Mouse (Mus musculus) heart, postnatal 36 days (tissue): ENCODE results near the gene Capn15. TPM values are rescaled to one million over a fixed set of nuclear protein-coding genes. Genes with fewer than 3 reads are reported as not detected.

ENCODE experiments used
- DNase-seq, 2 experiments: peaks; one replicate each; pipeline ENCODE4 v3.0.0; 2021 to 2022
- intact Hi-C: fragments of 180-260 bp; cut with DNase I; formaldehyde crosslinking; loops from one replicate; pipeline ENCODE4 v1.15.1; 2025
- total RNA-seq, 2 experiments: library from RNA; stranded (reverse); gene quantifications; 2 replicates each; pipeline ENCODE4 v1.2.3; 2021

The Capn15 gene
- total RNA-seq, 2 experiments from 2014 or later: 7.2 TPM

DNA sequence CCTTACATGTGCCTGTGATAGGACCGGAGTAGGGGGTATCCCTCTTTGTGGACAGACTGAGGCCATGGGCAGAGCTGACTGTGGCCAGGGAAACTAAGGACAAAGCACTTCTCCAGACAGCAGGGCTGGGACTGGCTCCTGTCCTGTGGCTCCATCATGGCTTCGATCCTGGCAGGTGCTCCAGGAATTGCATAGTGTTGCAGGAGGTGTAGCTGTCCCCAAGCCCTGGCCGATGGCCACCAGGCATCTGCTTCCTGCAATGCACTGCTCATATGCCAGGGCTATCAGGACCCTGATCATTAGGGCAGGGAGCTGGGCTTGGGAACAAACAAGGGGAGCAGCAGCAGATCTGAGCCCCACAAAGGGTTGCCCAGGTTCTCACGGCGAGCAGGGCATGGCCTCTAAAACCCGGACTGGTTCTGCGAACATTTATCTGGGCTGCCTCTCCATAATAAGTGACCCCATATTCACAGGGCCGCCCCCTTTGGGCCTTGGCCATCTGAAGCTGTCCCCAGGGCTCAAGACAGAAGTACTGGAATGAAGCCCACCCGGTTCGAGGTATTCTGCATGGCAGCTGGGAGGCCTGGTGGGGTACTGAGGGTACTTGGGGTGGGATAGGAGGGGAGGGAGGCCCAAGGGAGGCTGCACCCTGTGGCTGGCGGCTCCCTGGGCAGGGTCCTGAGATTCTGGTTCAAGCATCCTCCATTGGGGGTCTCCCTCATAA is 26.7 kb downstream of the Capn15 start:
- intact Hi-C loops: no loop called here
- no peak for DNase-seq

DNA sequence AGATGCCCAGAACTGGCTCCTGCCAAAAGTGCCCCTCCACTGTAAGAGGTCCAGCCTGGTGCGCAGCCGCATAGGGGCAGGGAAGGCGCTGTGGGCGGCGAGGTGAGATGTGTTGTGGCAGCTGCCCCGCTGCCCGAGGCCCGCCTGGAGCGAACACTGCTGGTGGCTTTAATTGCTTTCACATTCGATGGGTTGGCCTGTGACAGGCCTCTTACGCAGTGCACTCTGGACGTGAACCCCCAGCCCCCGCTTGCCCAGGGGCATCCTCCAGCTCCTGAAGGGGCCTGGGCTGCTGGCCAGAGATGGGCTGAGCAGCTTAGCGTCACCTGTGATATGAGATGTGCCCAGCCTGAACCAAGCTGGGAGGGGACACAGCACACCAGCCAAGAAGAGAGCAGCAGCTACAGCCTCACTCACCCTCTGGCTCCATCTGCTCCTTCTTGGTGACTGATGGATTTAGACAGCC is 28.0 kb downstream of the Capn15 start:
- intact Hi-C loops: no loop called here
- no peak for DNase-seq

DNA sequence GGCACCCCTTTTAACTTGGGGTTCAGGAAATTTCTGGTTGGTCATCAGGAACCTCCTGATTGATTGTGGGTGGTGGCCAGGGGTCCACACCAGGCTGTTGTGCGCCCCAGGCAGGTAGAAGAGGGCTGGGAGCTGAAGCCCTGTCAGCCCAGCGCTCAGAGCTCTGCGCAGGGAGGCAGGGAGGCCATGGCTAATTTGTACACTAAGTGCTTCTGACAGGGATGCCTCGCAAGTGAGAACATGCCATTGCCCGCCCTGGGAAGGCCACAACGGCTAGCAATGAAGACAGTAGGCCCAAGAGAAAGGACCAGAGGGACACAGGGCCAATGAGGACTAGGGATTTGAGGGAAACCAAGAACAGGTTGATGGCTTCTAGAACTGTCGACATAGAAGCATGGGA is 29.0 kb downstream of the Capn15 start:
- intact Hi-C loops: no loop called here
- no peak for DNase-seq

DNA sequence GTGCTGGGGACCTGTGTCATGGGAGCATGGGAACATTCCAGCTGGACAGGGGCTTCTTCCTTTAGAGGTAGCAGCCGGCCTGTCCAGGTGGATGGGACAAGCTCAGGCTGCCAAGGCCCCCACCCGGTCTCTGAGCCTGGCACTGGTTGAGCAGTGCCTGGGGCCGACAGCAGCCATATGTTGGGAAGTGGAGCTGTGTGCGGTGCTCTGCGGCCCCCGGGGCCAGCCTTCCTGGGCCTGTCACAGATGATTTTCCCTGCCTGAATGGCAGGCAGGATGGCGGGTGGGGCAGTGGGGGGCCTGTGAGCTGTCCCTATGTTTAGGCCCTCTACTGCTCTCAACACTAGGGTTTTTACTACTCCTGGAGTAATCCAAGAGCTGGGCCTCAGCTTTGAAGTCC is 29.4 kb downstream of the Capn15 start:
- intact Hi-C loops: no loop called here

DNA sequence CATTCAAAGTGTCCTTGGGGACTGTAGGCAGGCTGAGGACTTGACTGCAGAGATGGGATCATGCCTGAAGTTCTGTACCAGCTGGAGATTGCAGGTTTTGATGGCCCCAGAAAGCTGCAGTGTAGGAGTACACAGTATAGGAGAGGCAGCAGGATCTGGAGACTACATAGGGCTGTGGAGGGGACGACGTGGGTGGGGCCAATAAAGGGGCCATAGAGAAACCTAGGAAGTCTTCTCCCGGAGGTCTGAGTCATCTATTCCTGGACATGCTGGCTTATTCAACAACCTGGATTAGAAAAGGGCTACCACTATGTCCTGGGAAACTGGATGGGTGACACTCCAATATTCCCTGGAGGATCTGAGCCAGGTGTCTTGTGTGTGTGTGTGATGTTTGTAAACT is 29.9 kb downstream of the Capn15 start:
- DNase-seq: no peak
- intact Hi-C loops: no loop called here

More for the DNA sequence above, 29.4 kb downstream of the Capn15 start:
- no peak for DNase-seq

DNA sequence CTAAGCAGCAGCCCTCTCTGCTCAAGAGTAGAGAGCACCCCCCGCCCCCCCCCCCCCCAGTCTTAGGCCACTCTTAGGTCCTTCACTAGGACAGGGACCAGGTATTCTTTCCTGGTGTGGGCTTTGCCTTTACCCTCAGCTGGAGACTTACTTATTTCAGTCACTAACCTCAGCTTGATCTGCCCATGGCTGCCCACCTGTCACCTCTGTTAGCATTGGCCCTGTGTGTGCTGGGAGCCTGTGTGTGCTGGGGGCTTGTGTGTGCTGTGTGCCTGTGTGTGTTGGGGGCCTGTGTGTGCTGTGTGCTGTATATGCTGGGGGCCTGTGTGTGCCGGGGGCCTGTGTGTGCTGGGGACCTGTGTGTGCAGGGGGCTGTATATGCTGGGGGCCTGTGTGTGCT is 30.9 kb downstream of the Capn15 start:
- DNase-seq: no peak
- intact Hi-C loops: no loop called here

DNA sequence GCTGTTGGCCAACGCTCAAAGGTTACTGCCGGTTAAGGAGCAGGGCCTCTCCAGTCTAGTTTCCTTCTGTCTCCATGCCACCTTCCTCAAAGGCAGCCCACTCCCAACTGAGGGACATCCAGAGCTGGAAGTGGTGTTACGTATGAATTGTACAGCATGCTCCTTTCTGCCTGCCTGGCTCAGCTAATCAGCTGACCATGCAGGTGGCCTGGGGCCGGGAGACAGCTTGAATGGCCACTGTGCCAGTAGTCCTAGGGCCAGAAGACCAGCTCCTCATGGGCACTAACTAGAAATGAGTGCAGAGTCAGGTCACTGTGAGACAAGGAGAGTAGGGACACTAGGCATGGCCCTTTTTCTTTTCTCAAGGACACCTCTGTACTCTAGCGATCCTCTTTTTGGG is 32.4 kb downstream of the Capn15 start:
- intact Hi-C loops: no loop called here
- DNase-seq: no peak

DNA sequence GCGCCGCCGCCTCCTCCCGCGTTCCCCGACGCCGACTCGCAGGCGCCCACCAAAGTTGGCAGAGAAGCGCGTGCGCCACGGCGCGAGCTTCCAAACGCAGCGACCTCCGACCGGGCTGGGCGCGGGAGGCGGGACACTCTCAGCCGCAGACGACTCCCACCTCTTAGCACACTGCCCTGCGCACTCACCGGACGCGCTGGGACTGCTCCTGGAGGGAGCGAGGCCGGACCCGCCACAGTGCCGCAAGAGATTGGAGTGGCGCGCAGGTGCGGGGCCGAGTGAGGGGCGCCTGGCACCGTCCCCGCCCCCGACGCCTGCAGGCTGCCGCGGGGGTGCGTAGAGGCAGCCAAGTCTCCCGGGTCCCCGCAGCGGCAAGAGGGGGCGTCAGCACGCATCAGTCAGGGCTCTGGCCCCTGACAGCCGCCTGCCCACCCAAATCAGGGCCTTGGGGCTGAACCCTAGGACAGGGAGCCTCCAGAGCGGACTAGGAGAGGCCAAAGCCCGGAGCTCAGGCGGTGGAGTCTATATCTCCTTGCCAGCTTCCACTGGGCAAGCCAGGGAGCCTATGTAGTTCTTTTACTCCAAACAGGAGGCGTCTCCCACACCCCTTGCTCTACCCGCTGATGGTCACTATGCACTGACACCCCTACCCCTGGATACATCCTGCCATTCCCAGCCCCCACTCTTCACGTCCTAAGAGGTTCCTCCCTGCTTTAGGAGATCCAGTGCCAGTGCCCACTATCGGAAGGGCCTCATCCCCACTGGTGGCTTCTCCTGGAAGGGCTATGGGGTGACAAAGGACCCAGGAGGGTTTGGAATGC is 33.6 kb downstream of the Capn15 start, which contains the start of gene A930017K11Rik:
A930017K11Rik (minus strand) TSS at position 763 of the 821 bp plus-strand sequence.
- no peak for DNase-seq
- intact Hi-C loops: no loop called here

DNA sequence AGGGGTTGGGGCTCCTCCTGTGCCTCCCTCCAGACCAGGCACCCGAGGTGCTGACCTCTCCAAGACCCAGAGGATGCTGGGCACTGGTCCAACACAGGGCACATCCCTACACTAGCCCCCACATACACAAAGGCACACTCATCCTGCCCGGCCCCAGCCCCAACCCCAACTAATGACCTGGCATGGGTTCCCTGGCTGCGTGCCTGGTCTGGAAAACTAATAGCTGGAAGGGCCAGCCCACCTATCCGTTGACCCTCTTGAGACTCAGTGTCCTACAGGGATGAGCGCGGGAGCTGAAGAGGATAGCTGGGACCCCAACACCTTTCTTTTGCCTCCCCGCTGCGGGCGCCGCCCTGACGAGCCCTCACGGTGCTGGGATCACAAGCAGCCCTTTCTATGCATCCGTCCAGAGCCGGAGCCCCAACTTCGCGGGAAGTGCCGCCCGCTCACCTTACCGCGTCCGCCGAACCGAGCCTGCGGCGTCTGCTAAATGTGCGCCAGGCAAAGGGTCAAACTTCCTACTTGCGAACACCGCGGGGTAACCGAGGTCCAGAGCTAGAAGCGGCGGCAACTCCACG is 34.3 kb downstream of the Capn15 start:
- DNase-seq: no peak
- intact Hi-C loops: no loop called here

DNA sequence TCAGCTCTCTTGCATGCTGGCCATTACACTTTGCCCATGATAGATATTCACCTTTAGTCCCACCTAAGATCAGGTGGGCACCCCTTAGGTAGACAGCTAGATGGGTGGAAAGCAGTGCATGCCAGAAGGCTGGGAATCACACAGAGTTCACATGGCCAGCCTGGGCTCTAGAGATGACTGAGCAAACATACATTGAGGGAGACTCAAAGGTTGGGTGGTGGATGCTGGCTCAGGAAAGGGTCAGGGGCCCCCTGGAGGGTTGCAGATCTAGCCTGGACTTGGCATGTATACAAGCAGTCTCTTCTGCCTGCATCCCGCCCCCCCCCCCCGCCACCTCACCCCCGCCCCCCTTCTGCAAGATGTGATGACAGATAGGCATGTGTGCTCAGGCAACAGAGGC is 34.9 kb downstream of the Capn15 start:
- intact Hi-C loops: no loop called here
- DNase-seq: no peak

DNA sequence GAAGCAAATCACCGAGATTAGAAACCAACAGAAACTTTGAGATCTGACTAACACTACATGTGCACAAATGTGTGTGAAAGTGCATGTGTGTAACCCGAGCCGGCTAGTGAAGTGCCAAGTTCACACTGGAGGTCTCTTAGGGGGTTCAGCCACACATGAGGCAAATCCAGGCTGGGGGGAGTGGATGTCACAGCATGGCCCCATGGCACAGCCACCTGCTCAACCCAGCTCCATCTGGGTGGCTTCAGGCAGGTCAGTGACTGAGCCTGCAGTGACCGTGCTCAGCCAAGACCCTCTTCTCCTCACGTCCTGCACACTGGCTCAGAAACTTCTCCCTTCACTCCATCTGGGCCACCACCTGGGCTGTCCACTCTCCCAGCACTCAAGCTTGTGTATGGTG is 35.6 kb downstream of the Capn15 start:
- intact Hi-C loops: no loop called here
- no peak for DNase-seq

DNA sequence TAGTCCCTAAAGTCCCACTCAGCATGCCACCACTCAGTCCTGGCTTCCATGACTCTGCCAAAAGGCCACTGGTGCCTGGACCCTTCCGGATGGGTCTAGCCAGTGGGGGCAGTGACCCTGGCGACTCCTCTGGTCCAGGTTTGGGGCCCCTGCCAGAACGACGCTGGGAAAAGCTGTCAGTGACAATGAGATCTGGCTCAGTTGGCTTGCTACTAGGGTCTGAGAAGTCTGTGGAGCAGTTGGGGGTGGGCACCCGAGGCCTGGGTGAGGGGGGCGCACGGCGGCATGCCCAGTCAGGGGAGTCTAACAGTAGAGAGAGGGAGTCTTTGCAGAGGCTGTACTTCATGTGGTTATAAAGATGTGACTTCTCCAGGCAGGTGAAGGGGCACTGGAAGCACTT is 37.5 kb downstream of the Capn15 start:
- DNase-seq: no peak
- intact Hi-C loops: no loop called here

DNA sequence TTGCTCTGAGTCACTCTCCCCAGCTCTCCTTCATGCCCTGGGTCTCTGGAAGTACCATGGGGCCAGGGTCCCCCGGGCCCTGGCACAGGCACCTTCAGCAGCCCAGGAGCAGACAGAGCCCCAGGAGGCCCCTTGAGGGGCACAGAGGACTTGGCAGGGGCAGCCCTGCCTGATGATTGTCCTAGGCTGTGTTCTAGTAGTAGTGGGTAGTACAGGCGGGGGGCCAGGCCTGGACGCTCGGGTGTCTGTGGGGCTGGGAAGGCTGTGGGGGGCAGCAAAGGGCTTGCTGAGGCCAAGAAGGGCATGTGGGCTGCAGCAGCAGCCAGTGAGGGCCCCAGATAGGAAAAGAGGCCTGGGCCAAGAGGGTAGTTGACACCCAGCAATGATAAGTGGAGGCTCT is 38.0 kb downstream of the Capn15 start:
- intact Hi-C loops: no loop called here

DNA sequence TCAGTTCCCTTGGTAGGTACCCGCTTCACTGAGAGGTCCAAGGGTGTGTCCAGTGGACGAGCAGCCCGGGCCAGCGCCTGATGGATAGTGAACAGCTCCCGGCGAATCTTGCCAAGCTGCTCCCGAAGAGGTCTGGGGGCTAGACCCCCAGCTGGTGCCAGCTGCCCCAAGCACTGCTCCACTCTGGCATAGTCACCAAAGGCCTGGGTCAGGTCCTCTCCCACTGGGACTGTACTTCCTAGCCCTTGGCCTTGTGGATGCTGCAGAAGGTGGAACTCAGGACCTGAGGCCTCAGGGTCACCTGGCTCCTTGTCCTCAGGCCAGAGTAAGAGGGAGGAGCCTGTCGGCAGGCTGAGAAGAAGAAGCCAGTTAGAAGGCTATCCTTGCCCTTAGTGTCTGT is 38.7 kb downstream of the Capn15 start:
- DNase-seq: no peak
- intact Hi-C loops: no loop called here

More for the DNA sequence above, 38.0 kb downstream of the Capn15 start:
- DNase-seq: no peak

DNA sequence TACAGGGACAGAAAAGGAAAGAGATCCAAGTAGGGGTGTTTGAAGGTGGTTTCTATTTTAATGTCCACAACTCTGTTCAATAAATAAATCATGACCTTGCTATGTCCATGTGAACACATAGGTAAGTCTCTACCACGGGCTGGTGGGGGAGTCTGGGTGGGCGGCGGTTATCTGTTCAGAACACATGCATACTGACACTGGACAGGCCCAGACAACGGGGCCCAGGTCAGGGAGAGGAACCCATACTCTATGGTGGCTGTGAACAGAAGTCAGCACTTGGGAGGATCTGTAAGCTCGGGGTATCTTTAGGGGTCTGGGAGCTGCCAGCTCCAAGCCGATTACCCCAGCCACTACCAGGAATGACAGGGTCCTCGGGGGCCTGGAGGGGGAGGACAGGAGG is 39.2 kb downstream of the Capn15 start:
- DNase-seq: no peak
- intact Hi-C loops: no loop called here

DNA sequence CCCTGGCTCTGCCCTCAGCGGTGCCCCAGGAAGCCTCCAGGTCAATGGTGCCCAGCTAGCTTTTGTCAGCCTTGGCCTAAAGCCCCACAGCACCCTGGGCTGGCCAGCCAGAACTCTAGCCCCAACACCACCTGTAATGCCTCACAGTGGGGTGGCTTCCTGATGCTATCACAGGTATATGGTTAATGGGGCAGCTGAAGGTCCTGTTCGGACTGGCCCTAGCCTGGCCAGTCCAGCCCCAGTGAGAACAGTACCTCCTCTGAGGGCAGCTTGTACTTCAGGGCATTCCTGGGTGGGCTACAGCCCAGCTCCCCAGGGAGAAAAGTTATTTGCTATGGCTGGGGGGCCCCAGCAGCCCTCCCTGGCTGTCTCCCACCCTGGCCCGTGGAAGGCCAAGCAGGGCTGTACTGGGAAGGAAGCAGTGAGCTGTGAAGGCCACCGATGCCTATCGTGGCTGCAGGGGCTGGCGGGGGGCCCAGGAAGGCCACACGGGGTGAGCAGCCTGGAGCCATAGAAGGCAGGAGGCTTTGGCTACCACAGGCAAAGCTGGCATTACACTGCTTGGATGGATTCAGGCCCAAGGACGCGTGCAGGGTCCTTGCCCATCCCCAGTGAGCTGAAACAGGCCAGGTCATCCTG is 40.0 kb downstream of the Capn15 start:
- DNase-seq: peak; percentile 16 to 36
- intact Hi-C loops: no loop called here

DNA sequence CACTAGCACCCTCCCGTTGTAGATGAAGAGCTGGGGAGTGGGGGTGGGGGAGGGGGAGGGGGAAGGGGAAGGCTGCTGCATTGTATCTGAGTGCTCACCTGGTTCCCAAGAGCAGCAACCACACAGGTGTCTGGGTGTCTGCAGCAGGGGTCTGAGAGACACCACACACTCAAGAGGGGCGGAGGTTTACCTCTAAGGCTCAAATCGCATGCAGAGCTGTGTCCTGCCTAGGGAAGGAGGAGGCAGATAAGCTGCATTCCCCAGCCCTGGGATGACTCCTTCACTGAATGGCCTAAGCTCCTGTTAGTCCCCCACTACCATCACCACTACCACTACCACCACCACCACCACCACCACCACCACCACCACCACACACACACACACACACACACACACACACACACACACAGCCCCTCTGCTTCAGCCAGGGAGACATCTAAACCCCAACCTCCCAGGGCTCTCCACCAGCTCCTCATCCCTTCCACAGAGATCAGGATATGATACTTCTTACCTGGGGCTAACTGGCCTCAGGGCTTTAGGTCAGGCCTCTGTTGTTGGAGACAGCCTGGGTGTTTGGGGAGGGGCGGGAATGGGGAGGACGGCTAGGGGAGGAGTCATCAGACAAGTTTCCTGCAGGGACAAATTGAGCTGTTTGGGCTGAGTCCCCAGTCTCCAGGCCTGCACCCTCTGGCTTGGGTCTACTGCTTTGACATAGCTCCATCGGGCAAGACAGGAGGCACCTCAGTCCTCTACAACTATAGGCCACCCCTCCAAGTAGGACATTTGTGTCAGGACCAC is 41.0 kb downstream of the Capn15 start, which contains the start of the genes Pigq and Nhlrc4:
Pigq (minus strand) TSS at position 571 of the 798 bp plus-strand sequence.
Nhlrc4 (minus strand) TSS at position 596 of the 798 bp plus-strand sequence.
- intact Hi-C loops: loop anchor here (5.0 kb wide), 2 partner anchors 38 to 682 kb away; no protein-coding TSS in a partner anchor

DNA sequence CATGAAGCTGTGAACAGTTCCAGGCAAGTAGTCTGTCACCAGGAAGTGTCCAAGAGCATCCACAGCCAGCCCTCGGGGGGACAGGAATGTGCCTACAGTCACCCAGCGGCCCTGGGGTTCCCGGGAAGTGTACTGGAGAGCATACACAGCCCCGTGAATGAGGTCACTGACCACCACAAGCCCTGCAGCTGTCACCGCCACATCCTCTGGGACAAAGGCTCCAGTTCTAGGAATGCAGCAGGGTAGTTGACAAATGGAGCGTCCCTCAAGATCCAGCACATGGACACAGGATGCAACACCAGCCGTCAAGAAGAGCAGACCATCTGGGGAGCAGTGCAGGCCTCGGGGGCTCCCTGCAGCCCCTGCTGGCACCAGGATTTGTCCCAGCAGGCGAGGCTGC is 41.8 kb downstream of the Capn15 start:
- intact Hi-C loops: loop anchor here (5.0 kb wide), 2 partner anchors 39 to 681 kb away; no protein-coding TSS in a partner anchor
- no peak for DNase-seq

More for the DNA sequence above, 41.0 kb downstream of the Capn15 start, which contains the start of the genes Pigq and Nhlrc4:
- DNase-seq: no peak

DNA sequence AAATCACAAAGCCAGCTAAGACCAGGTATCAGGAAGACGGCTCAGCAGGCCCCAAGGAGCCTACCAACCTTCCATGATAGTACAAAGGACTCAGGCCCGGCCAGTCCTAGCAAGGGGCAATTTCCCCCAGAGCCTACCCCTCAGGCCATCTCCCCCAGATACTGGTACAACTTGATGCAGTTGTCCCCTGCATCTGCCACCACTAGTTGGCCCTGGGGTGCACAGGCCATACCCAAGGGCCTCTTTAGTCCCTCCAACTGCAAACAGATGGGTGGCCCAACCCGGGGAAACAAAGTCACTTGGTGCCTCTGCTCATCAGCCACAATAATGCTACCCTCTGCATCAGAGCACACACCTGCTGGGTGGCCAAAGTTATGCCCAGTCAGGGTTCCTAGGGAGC is 42.4 kb downstream of the Capn15 start:
- intact Hi-C loops: loop anchor here (5.0 kb wide), 2 partner anchors 39 to 681 kb away; no protein-coding TSS in a partner anchor
- DNase-seq: no peak
